Mouse (Mus musculus) limb, embryonic 11.5 days (tissue): ENCODE results near the gene Ctsd. TPM values are rescaled to one million over a fixed set of nuclear protein-coding genes. Genes with fewer than 3 reads are reported as not detected.
A peak's percentile ranks its signal among the peaks of the same experiment; 100 is the strongest.

Experiments used
- ATAC-seq: fragments of 200-750 bp; cut with Nextera tagmentation; 2 replicates; pipeline ENCODE4 v1.8.0; 2017; ENCODE audit warnings: low read depth; ENCODE audit not compliant: insufficient number of reproducible peaks, low FRiP score, low TSS enrichment
- DNase-seq: peaks from one replicate; pipeline ENCODE4 v3.0.0-alpha.2; 2015; ENCODE audit warnings: low spot score
- H3K27ac ChIP-seq: fragments of 300-500 bp; sonication (generic); replicated peaks from 2 replicates; pipeline ENCODE4 v1.5.1; 2014; ENCODE audit warnings: low read depth, mild to moderate bottlenecking, low read length
- H3K27me3 ChIP-seq: fragments of 300-500 bp; sonication (generic); 2 replicates; pipeline ENCODE4 v1.6.1; 2014; ENCODE audit warnings: mild to moderate bottlenecking, low read length, mixed read lengths; ENCODE audit not compliant: control insufficient read depth, insufficient read depth
- H3K36me3 ChIP-seq: fragments of 300-500 bp; sonication (generic); 2 replicates; pipeline ENCODE4 v1.6.1; 2014; ENCODE audit warnings: mild to moderate bottlenecking, low read length, moderate library complexity, mixed read lengths; ENCODE audit not compliant: control insufficient read depth, insufficient read depth
- H3K4me1 ChIP-seq: fragments of 300-500 bp; sonication (generic); 2 replicates; pipeline ENCODE4 v1.6.1; 2014; ENCODE audit warnings: low read length, mixed read lengths; ENCODE audit not compliant: control insufficient read depth, insufficient read depth
- H3K4me2 ChIP-seq: fragments of 300-500 bp; sonication (generic); 2 replicates; pipeline ENCODE4 v1.6.1; 2014; ENCODE audit warnings: low read depth, mild to moderate bottlenecking, moderate library complexity; ENCODE audit not compliant: severe bottlenecking
- H3K4me3 ChIP-seq: fragments of 300-500 bp; sonication (generic); 2 replicates; pipeline ENCODE4 v1.5.1; 2014; ENCODE audit warnings: low read depth, low read length
- H3K9ac ChIP-seq: fragments of 300-500 bp; sonication (generic); 2 replicates; pipeline ENCODE4 v1.6.1; 2014; ENCODE audit warnings: mild to moderate bottlenecking, low read length
- H3K9me3 ChIP-seq: fragments of 300-500 bp; sonication (generic); 2 replicates; pipeline ENCODE4 v1.6.1; 2016; ENCODE audit warnings: low read length; ENCODE audit not compliant: control insufficient read depth
- WGBS: fragments of 180-500 bp; shearing (Covaris S2); extraction: QIAGEN DNeasy Blood & Tissue Kit; methylation state at CpG from one replicate; pipeline ENCODE4 v1.1.7; 2014; 5-methylcytosine and 5-hydroxymethylcytosine counted together
- polyA plus RNA-seq: library from polyadenylated mRNA; unstranded; fragments of >200 nt; fragmentation: Nextera tagmentation; extraction: Ambion mirVana; gene quantifications from 2 replicates; pipeline ENCODE4 v1.2.1, GENCODE M21; 2014

Ctsd gene
- polyA plus RNA-seq, 1 experiment from 2014 or later, result 133 TPM

DNA sequence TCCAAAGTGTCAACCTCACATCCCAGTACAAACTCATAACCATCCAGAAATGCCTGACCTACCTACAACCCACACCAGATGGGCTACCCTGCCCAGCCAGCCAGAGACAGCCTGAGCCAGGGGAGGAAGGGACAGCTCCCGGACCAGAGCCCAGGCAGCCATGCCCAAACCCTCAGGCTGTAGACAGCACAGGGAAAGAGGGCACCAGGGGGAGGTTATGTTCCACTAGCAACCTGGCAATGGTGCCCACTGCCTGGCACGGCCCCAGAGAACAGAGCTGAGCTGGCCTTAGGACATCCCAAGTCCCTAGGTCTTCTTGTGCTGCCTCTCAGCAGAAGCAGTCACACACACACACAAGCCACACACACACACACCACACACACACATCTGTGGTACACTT is 19.0 kb downstream of the Ctsd start:
- DNase-seq (no peak), ATAC-seq (no peak)
- no peak overlapping the region for H3K27ac ChIP-seq
- no peaks in the 10 kb centered on the region for H3K9me3 ChIP-seq
- H3K4me2 ChIP-seq, result no peak overlapping the region
- H3K4me1 ChIP-seq, result no peaks in the 10 kb centered on the region
- H3K9ac ChIP-seq, result no peak overlapping the region
- peaks cover 32% of the 10 kb centered on the region for H3K27me3 ChIP-seq
- H3K4me3 ChIP-seq, result no peak overlapping the region
- WGBS, result 82% methylated on average over 2 of the region's 2 CpGs
- H3K36me3 ChIP-seq, result no peaks in the 10 kb centered on the region

DNA sequence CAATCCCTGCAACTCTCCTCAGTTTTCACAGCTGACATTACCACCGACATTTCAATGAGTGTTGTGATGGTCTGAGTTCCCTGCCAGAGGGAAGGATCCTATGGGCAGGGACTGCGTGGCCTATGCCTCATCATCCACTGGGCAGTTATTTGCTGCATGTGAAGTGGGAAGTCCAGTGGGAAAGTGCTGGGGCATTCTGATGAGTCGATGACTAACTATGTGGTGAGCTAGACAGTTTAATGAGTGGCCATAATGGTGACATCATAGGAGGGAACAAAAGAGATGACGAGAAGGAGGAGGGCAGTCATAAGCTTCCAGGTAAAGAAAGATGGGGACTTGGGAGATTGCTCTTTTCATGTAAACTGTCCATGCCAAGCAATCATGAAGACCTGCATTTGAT is 24.7 kb downstream of the Ctsd start:
- Histone ChIP-seq H3K4me3 (no peak overlapping the region), H3K4me1 (no peaks in the 10 kb centered on the region), H3K9ac (no peak overlapping the region), H3K36me3 (no peaks in the 10 kb centered on the region), H3K9me3 (no peaks in the 10 kb centered on the region), H3K27me3 (no peaks in the 10 kb centered on the region), H3K27ac (no peak overlapping the region), H3K4me2 (no peak overlapping the region)
- DNase-seq, result no peak
- WGBS, result 75% methylated on average over 4 of the region's 4 CpGs
- ATAC-seq, result no peak

DNA sequence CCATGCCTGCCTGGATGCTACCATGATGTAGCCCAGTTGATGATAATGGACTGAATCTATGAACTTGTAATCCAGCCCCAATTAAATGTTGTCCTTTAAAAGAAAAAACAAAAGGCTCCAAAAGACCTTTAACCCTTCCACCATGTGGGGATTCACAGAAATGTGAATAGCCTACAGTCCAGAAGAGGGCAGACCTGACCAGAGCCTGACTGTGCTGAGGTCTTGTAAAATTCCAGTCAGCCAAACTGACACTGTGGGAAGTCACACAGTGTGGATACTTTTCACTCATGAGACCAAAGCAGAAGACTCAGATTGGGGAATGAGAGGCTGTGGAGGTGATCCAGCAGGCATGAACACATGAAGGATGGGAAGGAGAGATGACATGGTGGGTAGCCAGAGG is 27.1 kb downstream of the Ctsd start:
- Histone ChIP-seq H3K9me3 (no peaks in the 10 kb centered on the region), H3K27ac (no peak overlapping the region), H3K4me2 (no peak overlapping the region), H3K4me3 (no peak overlapping the region), H3K36me3 (no peaks in the 10 kb centered on the region), H3K4me1 (no peaks in the 10 kb centered on the region), H3K9ac (no peak overlapping the region), H3K27me3 (no peaks in the 10 kb centered on the region)
- ATAC-seq, result no peak
- DNase-seq, result no peak

DNA sequence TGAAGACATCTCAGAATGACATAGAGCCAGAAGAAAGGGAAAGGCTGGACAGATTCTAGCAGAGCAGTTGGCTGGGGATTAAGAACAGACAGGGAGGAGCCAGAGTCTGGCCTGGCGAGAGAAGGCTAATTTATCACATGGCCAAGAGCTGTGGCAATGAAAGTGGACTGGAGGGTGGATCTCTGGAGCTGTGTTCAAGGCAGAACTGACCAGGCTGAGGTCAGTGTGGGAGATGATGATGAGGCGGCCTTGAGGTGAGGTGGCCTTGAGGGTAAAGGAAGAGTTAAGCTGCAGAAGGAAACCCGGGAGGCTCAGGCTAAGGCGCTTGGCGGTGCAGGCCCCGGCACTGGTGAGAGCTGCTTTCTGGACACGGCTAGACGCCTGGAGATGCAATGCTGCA is 28.7 kb downstream of the Ctsd start:
- Histone ChIP-seq H3K4me2 (no peak overlapping the region), H3K9me3 (no peaks in the 10 kb centered on the region), H3K9ac (no peak overlapping the region), H3K36me3 (no peaks in the 10 kb centered on the region), H3K27me3 (no peaks in the 10 kb centered on the region), H3K4me1 (no peaks in the 10 kb centered on the region), H3K4me3 (no peak overlapping the region), H3K27ac (no peak overlapping the region)
- whole genome bisulfite sequencing, result 71% methylated on average over 8 of the region's 8 CpGs
- no peak for ATAC-seq
- DNase-seq, result no peak

GRCm38 (mm10) chr7:142357566-142357965 is 30.3 kb downstream of the Ctsd start:
- no peaks in the 10 kb centered on the region for H3K4me1 ChIP-seq
- no peak overlapping the region for H3K9ac ChIP-seq
- H3K36me3 ChIP-seq, result no peaks in the 10 kb centered on the region
- DNase-seq, result no peak
- no peak overlapping the region for H3K4me2 ChIP-seq
- H3K9me3 ChIP-seq, result no peaks in the 10 kb centered on the region
- H3K4me3 ChIP-seq, result no peak overlapping the region
- WGBS, result 73% methylated on average over 3 of the region's 3 CpGs
- no peak for ATAC-seq
- H3K27me3 ChIP-seq, result no peaks in the 10 kb centered on the region
- no peak overlapping the region for H3K27ac ChIP-seq

DNA sequence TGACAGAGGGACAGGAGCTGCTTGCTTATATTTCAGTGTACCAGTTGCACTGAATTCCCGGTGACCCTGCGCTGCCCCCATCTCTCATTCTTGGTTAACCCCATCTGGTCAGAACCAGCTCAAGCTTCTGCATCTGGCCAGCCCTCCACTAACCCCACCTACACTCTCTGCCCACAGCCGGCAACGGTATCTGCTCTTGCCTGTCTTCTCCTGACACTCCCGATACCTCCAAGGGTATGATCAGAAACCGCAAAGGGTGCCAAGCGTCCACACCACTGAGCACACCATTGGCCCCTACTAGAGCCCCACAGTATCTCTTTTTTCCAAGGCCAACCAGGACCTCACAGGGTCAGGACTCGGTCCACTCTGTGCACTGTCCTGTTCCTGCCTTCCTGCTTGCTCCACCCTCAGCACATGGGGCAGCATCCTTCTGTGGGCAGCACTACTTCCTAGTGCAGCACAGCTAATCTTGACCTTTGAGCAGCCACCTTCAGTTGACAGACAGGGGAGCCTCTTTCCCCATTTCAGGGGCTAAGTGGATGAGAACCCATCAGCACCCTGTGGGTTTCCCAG is 33.1 kb downstream of the Ctsd start:
- ATAC-seq, result no peak
- H3K27ac ChIP-seq, result no peak overlapping the region

GRCm38 (mm10) chr7:142353854-142354253 is 34.0 kb downstream of the Ctsd start:
- ATAC-seq (no peak), DNase-seq (no peak)
- 75% methylated on average over 5 of the region's 5 CpGs for WGBS
- H3K36me3 ChIP-seq, result no peaks in the 10 kb centered on the region
- no peak overlapping the region for H3K9ac ChIP-seq
- no peaks in the 10 kb centered on the region for H3K27me3 ChIP-seq
- H3K27ac ChIP-seq, result no peak overlapping the region
- no peak overlapping the region for H3K4me2 ChIP-seq
- no peaks in the 10 kb centered on the region for H3K4me1 ChIP-seq
- no peak overlapping the region for H3K4me3 ChIP-seq
- no peaks in the 10 kb centered on the region for H3K9me3 ChIP-seq

More for the DNA sequence above, 33.1 kb downstream of the Ctsd start:
- Histone ChIP-seq H3K36me3 (no peaks in the 10 kb centered on the region), H3K9ac (no peak overlapping the region), H3K9me3 (no peaks in the 10 kb centered on the region), H3K4me3 (no peak overlapping the region), H3K27me3 (no peaks in the 10 kb centered on the region), H3K4me2 (no peak overlapping the region), H3K4me1 (no peaks in the 10 kb centered on the region)
- DNase-seq, result no peak
- WGBS, result 63% methylated on average over 8 of the region's 8 CpGs

- no peaks in the 10 kb centered on the region for H3K27me3 ChIP-seq
- no peak overlapping the region for H3K9ac ChIP-seq
- no peaks in the 10 kb centered on the region for H3K9me3 ChIP-seq
- H3K4me3 ChIP-seq, result no peak overlapping the region
- DNase-seq (no peak), ATAC-seq (no peak)
- H3K4me1 ChIP-seq, result no peaks in the 10 kb centered on the region
- 75% methylated on average over 5 of the region's 5 CpGs for WGBS
- no peak overlapping the region for H3K27ac ChIP-seq
- H3K36me3 ChIP-seq, result no peaks in the 10 kb centered on the region
- H3K4me2 ChIP-seq, result no peak overlapping the region
Observed at GRCm38 (mm10) chr7:142351569-142351968, 36.3 kb downstream of the Ctsd start.

DNA sequence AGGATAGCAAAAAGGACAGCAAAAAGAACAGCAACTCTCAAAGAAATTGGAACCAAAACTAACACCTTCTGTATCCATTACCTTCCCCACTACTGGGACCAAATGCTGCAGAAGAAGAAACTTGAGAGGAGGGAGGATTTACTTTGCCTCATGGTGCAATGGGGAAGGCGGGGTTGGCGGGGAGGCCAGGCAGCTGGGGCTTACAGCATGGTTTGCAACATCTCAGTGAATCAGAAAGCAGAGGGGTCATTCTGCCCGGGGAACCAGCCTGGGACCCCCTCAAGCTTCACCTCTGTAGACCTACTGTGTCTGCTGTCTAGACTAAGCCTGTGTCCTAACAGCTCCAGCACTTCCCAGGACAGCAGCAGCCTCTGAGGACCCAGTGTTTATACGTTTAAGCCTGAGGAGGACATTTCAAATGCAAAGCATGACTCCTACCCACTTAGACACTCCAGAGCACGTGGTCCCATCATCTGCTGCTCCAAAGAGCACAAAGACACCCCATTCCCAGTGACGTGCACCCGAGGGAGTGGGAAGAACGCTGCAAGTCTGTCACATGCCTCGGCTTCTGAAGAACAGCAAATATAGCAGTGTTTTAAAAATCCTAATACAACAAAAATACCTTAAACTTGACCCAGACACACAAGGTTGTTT is 38.4 kb downstream of the Ctsd start:
- H3K36me3 ChIP-seq, result no peaks in the 10 kb centered on the region
- H3K27me3 ChIP-seq, result no peaks in the 10 kb centered on the region
- H3K27ac ChIP-seq, result no peak overlapping the region
- no peak overlapping the region for H3K9ac ChIP-seq
- no peak overlapping the region for H3K4me3 ChIP-seq
- no peak for DNase-seq
- H3K4me1 ChIP-seq, result no peaks in the 10 kb centered on the region
- peak; percentile 47; the same call in 1 of the 2 replicates for ATAC-seq
- 30% methylated on average over 9 of the region's 9 CpGs for WGBS
- no peaks in the 10 kb centered on the region for H3K9me3 ChIP-seq
- H3K4me2 ChIP-seq, result no peak overlapping the region
